Mouse (Mus musculus) gonadal fat pad, adult 2 months (tissue): ENCODE measurements around the gene Prkcz. TPM values are rescaled to one million over a fixed set of nuclear protein-coding genes. Genes with fewer than 3 reads are reported as not detected.

ENCODE experiments used
- DNase-seq: peaks from one replicate; pipeline ENCODE4 v3.0.0-alpha.2; 2012; ENCODE audit warnings: low read depth
- polyA plus RNA-seq: library from polyadenylated mRNA; depleted of rRNA; stranded (reverse); fragments of >200 nt; gene quantifications from 2 replicates; pipeline ENCODE4 v1.2.3, GENCODE M21; 2012; rRNA removed

Gene Prkcz
- 10.3 and 11.8 TPM in 2 replicates for polyA plus RNA-seq

DNA sequence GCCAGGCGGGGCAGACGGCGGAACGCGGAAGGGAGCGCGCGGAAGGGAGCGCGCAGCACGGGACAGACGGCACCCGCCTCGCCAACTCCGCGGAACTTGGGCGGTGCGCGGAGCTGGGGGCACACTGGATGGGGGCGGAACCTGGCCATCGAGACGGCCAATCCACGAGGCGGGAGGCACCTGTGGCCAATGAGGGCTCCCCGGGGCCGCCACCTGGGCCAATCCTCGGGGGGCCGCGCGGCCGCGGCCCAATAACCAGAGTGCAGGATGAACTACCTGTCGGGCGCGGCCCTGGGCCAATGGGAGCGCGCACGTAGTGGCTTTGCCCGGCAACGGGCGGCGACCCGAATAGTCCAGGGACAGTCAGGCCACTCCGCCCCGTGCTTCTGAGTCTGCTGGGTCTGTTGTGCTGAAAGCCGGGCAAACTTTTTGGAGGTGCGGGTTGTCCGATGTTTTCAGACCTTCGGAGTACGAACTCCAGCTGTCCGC, at the start of gene Prkcz:
Gene Prkcz, minus strand, starts transcription at position 59 of the 489 bp plus-strand sequence.
- DNase-seq = no peak

GRCm38 (mm10) chr4:155409058-155409776, 48.1 kb upstream of the Prkcz start, which contains the start of gene Cfap74:
Gene Cfap74 (plus strand): TSS chr4:155409190.
- DNase-seq = no peak

GRCm38 (mm10) chr4:155408695-155409057, 47.5 kb upstream of the Prkcz start:
- no peak for DNase-seq

DNA sequence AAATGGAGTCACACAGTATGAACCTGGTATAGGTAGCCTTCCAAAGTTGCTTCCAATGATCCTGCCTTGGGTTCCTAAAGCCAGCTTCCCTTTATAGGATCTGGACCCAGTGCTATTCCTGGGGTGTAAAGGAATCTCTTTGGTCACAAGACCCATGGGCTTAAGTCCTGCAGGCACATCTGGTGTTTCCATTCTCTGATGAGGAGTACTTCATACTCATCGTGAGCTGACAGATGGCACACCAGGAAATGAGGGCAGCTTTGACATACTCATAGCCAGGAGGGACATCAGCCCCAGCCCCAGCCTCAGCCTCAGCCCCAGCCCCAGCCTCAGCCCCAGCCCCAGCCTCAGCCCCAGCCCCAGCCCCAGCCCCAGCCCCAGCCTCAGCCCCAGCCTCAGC, 41.3 kb upstream of the Prkcz start:
- DNase-seq = no peak

GRCm38 (mm10) chr4:155401121-155401520, 40.0 kb upstream of the Prkcz start:
- DNase-seq = no peak

- no peak for DNase-seq
Observed at GRCm38 (mm10) chr4:155398222-155398540, 37.0 kb upstream of the Prkcz start.

DNA sequence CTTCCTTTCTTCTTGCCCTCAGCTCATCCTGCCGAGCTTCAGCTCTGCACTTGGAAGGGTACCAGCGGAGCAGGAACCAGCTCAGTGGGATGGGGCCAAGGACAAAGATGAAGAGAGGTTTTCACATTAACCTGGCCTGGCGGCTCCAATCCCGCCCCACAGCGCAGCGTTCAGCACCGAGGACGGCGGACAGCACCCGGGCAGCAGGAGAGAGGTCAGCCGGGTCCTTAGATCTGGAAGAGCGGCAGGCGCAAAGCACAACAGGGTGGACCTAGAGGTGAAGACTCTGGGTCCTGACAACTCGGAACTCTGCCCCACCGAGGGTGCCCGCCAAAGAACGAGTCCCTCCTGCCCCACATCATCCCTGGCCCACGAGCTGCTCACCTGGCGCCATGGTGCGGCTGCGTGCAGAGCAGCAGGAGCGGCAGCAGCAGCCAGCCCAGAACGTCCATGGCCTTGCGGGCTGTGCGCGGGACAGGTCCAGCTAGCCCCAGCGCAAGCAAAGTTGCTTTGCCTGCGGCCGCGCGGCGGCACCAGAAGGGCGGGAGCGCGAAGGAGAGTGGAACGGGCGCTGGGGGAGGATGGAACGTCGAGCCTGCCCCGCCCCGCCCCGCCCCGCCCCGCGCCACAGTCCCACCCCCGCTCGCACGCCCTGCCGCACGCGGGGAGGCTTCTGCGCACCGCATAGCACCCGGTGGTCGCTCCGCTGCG, 36.5 kb upstream of the Prkcz start, which contains the start of gene Gabrd:
Gene Gabrd, minus strand, starts transcription at position 602 of the 711 bp plus-strand sequence.
- DNase-seq = no peak

DNA sequence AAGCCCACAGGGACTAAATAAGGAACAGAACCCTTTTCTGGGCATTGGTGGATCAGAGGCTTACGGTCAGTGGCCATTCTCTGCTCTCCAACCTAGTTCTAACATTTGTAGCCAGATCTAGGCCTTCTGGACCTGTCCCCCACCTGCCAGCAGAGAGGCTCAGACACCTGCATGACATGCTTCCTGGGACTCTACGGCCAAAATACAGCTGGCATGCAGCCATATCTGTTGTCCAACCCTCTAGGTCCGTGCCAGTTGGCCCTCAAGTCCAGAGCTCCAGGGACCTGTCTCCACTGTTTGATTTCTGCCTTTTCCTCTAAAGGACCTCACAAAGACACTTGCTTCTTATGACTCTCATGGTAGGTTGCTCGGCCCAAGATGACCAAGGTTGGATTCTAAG, 35.6 kb upstream of the Prkcz start:
- DNase-seq = no peak

- DNase-seq = no peak
Observed at GRCm38 (mm10) chr4:155395471-155395870, 34.3 kb upstream of the Prkcz start.

- DNase-seq = no peak
Observed at GRCm38 (mm10) chr4:155387166-155387565, 26.0 kb upstream of the Prkcz start.

DNA sequence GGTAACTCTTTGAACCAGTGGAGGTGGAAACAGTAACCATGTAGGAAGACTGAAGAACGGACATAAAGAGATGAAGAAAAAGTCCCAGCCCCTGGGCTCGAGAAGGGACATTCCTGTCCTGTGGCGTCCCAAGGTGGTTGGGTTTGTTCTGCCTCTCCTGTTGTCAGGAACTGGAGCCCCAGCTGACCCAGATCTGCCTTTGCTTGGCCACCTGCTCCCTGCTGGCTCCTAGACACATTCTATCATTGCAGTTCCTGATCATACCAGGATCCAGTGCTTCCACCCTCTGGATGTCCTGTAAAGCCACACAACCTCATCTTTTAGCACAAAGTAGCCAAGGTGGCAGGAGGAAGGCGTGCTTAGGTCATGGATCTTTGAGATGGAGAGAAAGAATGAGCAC, 22.2 kb upstream of the Prkcz start:
- DNase-seq = no peak

- DNase-seq = no peak
Observed at GRCm38 (mm10) chr4:155382752-155383151, 21.6 kb upstream of the Prkcz start.

GRCm38 (mm10) chr4:155381974-155382373, 20.8 kb upstream of the Prkcz start:
- no peak for DNase-seq

DNA sequence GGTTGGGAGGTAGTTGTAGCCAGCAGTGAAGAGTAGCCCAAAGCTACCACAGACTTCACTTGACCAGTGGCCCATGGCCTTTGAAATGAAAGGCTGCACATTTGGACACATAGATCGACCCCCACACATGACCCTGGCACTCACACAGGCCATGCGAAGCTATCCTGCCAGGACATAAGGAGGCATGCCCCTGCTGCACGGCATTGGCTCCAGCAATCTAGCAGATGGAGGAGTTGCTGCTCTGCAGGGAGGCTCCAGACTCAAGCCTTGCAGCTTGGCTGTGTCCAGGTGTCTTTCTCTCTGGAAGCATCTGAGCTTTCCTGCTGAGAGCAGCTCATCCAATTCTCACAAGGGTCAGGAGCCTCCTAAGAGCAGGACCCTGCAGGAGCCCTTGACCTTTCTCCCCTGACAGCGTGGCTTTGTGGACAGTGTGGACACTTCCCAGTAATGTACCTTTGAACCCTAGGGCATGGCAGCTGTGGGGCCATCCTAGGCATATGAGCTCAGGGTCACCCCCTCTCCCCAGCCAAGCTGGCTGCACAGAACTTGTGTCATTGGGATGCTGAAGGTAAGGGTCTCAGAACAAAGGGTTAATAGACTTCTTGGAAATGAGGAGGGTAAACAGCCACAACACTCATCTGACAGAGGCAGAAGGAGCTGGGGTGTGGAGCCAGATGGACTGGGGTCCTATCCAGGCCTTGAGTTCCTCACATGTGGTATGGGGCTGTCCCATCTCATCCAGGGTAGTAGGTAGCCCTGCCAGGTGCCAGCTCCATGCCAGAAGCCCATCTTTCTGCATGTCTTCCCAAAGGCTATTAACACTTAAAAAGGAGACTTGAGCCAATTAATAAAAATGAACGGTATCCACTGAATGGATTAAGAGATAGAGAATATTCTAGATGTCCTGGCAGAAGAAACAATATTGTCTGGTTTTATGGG, 10.9 kb upstream of the Prkcz start:
- no peak for DNase-seq

DNA sequence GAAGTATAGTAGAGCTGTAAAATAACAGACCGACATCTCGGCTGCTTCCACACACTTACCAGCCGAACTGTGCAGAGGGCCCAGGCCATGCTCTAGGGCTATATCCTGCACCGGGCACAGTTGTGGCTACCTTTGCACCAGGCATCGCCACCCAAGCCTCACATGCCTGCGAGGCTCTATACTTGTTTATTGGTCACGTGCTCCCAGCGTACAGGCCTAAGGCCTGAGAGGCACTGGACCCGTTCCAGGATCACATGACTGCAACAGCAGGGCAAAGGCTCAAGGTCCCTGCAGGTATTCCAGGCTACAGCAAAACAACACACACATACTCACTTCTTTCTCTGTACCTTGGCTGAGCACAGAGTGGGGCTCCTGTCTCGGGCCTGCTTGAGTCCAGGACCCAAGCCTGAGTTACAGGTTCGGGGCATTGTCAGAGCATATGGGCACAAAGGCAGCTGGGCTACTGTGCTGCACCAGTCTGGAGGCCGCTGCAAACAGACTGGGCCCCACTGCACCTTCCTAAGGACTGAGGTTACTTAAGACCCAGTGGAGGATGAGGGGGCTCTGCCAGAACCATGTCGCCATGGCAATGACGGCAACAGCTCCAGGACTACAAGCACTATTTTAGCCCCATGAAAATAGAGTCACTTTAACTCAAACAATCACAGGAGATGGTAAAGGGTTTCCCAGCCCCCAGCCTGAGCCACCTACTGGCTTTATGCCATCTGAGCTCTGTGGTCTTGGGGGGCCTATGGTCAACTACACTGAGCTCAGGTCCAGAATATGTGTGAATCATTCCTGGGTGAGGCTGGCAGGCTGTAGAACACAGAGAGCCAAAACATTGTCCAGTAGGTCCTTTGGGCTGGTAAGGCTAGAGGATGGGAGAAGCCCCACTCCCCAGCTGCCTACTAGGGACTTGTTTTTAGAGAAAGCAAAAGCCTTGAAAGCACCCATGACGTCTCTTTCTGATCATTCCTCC, 9.9 kb upstream of the Prkcz start:
- DNase-seq = no peak

GRCm38 (mm10) chr4:155368684-155369083, 7.5 kb upstream of the Prkcz start:
- no peak for DNase-seq

DNA sequence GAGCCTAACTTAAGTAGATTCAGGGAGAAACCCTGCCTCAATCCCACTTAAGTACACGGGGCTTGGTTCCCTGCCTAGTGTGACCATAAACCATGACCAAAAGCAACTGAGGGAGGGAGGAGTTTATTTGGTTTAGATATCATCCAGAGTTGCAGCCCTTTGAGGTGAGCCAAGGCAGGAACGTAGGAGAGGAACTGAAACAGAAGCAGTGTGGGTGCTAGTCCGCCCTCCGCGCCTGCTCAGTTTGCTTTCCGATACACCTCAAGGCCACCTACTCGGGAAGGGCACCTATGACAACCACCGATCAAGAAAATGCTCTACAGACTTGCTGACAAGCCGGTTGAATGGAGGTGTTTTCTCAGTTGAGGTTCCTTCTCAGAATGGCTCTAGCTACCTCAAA, 6.6 kb upstream of the Prkcz start:
- DNase-seq = no peak

DNA sequence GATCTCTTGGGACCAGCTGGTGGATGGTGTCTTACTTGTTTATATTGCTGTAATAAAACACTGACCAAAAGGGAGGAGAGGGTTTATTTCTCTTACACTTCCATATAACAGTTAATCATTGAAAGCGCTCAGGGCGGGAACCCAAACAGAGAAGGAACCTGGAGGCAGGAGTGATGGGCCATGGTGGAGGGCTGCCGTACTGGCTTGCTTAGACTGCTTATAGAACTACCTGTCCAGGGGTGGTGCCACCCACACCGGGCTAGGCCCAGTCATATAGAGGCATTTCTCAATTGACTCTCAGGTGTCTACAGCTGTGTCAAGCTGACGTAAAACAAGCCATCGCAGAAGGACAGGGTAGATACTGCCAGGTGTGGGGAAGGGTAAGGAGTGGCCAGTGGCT, 5.6 kb upstream of the Prkcz start:
- DNase-seq = no peak

GRCm38 (mm10) chr4:155362443-155362842, 1.3 kb upstream of the Prkcz start:
- no peak for DNase-seq

GRCm38 (mm10) chr4:155360856-155361255, 305 bp downstream of the Prkcz start:
- DNase-seq = no peak
